Mouse (Mus musculus): ENCODE results near the gene Il12b.

Il12b gene

DNA sequence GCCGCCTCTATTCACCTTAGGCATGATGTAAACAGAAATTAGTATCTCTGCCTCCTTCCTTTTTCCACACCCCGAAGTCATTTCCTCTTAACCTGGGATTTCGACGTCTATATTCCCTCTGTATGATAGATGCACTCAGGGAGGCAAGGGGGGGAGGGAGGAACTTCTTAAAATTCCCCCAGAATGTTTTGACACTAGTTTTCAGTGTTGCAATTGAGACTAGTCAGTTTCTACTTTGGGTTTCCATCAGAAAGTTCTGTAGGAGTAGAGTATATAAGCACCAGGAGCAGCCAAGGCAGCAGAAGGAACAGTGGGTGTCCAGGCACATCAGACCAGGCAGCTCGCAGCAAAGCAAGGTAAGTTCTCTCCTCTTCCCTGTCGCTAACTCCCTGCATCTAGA lies at the start of gene Il12b:
TSS of gene Il12b (plus strand) at position 301 of the 400 bp plus-strand sequence.
- in situ Hi-C loops (cut with MboI, MseI): loop anchor here in 1 of 2 experiments (25.0 kb wide), 1 partner anchor 613 kb away; no protein-coding TSS in a partner anchor

DNA sequence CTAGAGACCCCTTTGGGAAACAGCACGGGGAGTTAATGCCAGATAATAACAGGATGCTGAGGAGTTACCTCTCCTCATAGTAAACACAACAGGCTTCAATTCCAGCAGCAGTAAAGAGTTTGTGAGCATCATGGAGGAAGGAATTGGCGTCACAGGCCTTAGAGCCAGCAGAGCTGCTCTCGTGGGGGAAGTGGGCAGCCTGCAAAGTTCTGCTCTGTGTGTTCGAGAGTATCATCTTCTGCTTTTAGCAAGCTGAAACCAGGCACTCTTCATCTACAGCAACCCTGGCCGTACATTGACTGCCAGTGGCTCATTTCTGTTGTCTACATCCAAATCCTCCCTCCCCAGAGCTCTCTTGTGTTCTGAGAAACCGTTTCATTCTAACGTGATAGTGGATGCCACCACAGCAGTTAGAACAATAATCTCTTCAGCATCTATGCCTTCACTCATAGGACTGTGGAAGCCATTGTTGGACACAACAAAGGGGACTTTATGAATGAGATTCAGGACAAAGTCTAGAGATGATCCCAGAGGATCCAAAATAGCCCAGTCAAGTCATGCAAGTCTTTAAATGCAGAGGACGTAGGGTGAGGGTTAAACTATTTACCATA lies 44.9 kb upstream of the Il12b start:
- in situ Hi-C loops (cut with MboI, MseI): no loop called here

DNA sequence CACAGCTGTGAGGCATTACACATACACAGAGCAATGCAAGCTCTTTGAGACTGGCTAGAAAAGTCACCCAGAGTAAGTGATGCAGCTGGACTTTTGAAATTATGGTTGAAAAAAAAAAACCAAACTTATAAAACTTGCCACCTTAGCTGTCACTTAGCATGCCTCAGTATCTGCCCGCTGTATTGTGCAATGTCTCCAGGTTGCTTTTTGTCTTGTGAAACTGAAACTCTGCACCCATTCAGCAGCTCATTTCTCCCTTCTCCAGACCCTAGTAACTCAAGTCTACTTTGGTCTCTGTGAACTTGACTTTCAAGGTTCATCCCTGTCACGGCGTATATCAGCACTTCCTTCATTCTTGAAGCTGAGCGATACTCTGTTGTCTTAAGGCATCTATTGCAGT lies 43.7 kb upstream of the Il12b start:
- in situ Hi-C loops (cut with MboI, MseI): no loop called here

DNA sequence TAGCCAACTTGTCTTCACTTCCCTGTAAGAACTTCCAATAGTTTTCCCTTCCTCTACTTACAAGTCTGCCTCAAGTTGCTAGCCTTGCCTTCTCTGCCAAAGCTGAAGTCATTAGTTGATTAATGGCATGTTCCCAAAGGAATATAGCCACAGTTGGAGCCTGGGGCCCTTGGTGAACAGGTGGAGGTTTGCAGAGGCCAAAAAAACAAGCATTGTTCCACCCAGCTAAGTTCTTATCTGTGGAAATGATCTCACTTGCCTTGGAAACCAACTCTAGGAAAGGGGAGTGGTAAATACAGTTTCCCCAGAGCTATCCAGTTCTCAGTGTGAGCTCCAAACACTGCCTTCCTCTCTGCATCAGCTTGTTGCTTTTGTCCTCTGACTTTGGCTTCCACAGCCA lies 35.3 kb upstream of the Il12b start:
- in situ Hi-C loops (cut with MboI, MseI): no loop called here

DNA sequence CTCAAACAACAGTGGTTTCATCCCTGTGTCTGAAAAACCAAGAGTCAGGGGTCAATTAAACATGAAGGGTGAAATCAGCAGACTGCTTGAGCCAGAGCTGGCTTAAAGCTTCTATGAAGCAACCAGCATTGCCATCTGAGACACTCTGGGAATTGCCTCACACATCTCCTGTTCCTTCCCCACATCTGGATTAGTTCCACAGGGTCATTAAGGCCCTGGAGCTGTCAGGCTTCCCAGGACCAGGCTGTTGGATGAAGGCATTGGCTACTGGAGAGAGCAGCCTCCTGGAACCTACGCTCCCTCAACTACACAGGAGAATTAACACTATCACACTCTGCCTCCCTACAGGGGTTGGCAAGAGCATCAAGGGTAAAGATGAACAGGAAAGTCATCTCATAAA lies 32.2 kb upstream of the Il12b start:
- in situ Hi-C loops (cut with MboI, MseI): no loop called here

DNA sequence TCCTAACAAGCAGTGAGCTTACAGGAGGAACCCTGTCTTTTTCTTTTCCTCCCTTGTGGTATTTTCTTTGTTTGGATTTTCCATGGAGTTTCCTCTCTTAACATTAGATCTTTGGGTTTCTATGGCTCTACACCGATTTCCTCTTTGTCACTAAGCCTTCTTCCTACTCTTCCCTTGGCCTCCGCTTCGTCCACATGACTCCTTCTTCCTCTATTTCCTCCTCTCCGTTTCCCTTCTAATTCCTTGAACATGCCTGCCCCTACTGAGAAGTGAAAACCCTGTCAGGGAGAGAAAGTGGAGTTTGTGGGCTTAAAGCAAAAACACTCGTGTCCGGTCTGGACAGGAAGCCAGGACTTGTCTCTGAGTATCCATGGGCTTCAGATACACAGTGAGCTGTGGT lies 27.0 kb upstream of the Il12b start:
- in situ Hi-C loops (cut with MboI, MseI): no loop called here

DNA sequence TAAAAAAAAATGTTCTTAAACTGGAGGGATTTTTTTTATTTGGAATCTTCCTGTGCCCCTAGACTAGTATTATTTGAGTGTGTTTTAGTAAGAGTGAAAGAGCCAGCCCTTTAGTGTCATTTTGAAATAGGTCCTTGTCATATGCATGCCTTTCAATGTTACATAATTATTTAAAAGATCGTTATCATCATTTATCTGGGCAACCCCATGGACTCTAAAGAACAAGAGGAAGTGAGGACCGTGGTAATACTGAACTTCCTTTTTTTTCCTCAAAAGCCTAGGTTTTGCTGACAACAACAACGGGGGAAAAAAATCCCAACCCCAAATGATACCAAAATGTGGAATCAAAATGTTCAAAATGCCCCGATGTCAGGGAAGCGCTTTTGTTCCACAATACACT lies 22.0 kb upstream of the Il12b start:
- in situ Hi-C loops (cut with MboI, MseI): loop anchor here in 1 of 2 experiments (5.0 kb wide), 1 partner anchor 74 kb away; no protein-coding TSS in a partner anchor

DNA sequence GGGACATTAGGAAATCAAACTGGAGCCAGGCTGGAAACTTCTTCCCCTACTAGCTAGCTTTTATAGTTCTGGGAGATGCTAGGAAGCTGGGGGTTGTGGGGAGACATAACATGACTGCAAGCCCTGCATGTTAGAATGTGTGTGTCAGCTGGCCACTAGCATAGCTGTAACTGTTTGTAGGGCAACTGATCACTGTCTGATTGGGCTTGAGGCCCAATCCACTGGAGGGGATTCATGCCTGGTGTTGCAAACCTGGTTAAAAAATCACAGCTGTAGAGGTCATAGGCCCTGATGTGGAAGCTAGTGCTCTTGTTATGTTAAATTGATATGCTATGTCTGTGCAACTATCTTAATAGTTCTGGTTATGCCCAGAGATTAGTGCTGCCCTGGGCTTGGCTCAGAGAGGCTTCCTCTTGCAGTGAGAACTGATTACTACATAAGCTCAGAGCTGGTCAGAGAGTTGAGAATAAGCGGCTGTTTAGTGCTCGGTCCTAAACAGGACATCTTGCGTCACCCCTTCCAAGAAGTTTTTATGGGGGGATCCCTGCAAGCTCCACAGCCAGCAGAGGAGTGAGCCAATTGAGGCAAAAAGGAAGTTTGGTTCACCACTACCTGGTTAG lies 19.3 kb upstream of the Il12b start:
- in situ Hi-C loops (cut with MboI, MseI): no loop called here

DNA sequence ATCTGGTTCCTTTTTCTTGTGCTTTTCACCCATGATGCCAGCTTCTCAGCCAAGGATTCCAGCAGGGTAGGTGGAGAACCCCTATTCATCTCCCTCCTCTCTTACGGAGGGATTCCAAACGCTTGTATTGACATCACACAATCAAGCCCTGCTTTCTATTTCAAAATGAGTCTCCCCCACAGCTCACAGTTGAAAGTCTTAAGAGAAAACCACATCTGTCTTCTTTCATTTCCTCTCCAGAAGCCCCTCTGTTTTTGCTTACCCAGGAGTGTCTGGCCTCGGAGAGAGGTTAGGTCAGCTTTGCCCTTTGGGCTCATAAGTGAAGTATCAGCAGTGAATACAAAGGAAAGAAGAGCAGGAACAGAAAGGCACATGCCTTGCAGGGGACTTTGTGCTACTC lies 17.7 kb upstream of the Il12b start:
- in situ Hi-C loops (cut with MboI, MseI): no loop called here

DNA sequence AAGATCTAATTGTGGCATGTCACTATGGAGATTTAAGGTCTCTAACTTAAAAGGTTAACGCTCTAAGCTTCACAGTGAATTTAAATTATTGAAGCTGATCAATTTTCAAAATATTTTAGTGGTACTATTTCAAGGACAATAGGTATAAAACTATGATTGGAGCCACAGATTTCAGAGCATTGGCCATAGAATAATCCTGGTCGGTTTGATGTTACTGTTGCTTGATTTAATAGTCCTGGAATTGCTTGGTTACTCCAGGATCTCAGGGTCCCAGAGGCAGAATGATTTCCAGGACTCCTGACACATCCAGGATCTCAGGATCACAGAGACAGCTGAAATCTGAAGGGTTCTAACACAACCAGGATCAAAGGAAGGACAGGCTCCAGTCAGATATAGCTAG lies 12.8 kb upstream of the Il12b start:
- in situ Hi-C loops (cut with MboI, MseI): no loop called here

DNA sequence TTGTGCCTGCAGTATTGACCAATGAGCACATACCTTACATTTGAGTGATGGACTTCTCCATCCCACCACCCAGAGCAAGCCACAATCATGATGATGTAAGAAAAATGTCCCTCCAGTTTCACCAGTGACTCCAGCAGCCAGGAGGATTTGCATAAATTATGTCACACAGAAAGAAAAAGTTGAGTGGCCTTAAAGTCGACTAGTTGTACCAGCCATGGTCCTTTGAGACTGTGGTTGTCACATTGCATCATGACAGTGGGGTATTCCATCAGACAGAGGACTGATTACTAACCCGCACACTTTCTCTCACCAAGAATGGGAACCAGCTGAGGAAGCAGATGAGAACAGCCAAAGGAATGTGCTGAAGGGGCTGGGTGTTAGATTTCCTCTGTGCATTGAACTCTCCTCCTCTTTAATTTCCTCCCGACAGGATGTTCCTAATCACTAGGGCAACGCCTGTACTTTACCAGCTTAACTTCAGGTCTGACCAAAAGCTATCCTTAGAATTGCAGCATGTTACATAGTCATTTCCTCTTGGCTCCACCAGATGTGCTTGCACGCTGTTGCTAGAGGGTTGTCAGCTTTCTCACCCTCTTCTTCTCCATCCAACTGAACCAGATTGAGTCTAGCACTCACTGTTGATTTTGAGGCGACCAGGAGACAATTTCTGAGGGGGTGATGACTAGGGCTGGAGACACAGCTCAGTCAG lies 9.7 kb upstream of the Il12b start:
- in situ Hi-C loops (cut with MboI, MseI): no loop called here

DNA sequence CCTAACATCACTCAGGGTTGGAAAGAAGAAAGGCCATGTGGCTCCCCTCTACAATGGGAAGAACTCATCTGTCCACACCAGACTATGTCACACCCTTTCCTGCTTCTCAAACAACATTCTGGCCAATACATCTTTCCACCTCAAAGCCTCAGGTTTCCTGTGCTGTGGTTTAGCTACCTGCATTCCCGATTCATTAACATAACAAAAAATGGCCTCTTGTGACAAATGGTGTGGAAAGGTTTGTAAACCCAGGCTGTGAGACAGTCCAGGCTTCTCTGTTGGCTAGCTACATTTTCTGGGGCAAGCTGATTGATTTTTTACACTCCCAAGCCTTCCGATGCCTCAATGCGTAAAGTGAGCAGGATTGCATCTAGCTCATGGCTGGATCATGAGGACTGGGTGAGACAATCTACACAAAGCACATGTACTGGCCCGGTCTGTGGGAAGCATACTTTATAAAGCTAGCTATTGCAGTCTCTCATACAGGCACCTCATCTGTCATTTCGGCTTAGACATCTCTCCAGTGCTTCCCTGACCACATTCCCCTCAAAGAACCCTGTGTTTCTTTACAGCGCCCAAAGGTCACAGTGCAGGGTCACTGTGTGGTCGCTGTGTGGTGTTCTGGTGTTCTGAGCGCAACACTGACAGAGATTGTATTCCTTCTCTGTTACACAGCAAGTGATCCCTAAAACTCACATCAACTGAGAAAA lies 6.6 kb upstream of the Il12b start:
- in situ Hi-C loops (cut with MboI, MseI): no loop called here

DNA sequence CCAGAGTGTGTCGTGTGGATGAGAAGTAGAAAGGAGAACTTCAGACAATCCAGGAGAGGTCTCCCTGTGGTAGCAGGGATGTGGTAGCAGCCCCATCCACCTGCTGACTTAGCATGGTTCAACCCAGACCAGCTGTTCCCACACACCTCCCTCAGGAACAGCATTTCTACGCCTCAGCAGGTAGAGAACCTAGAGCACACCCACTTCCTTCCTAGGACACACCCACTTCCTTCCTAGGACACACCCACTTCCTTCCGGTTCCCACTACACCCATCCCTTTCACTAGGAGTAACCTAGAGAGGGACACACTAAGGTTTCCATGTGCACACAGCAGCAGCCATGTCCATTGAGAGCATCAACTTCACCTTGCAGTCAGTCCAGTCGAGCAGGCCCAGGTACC lies 4.5 kb upstream of the Il12b start:
- in situ Hi-C loops (cut with MboI, MseI): no loop called here

DNA sequence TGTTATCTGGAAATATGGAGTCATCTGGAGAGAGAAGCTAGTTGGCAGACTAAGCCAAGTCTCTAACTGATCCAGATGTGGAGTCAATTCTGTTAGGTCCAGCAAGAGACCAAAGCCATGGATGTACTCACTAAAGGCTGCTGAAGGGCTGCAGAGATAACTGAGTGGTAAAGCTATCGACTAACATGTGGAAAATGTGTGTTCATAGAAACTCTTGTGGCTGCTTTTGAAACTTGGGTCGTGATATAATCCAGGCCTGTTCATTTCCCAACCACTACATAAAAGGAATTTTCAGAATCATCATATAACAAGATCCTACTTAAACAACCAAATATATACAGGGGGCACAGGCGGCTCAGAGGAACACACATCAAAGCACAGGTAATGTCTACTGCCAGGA lies 2.3 kb upstream of the Il12b start:
- in situ Hi-C loops (cut with MboI, MseI): no loop called here

DNA sequence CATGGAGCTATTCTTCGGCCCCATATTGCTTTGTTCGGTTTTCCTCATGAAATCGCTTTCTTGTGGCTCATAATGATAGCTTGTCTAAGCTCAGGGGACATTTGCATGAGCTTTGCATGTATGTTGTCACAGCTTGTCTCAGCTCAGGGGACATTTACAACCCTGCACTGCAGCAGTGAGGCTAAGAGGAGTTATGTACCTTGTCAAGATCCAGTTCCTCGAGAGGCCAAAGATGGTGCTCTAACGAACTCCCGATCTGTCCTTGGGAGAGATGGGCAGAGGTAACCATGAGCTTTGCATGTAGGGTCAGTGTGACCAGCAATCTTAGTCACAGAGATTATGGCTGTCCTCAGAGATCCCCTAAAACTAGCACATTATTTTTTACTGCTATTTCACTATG lies 1.5 kb upstream of the Il12b start:
- in situ Hi-C loops (cut with MboI, MseI): no loop called here

DNA sequence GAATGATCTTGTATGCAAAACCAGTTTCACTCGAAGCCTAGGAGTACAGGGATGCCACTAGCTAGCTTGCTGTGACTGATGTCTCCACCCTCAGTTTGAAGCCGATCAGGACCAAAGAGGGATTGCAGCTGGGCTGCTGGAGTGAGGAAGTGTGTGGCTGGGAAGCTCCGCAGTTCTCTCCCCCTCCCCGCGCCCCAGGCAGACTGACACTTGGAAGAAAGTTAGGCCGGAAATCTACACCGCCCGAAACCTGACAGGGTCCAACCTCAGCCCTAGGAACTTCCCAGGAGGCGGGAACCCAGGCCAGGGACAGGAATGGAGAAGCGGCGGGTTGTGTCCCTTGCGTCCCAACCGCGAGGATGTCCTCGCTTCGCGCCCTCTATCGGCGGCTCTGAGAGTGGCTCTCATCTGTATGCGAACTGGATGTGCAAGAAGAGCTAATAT lies 1.1 kb upstream of the Il12b start:
- in situ Hi-C loops (cut with MboI, MseI): no loop called here

DNA sequence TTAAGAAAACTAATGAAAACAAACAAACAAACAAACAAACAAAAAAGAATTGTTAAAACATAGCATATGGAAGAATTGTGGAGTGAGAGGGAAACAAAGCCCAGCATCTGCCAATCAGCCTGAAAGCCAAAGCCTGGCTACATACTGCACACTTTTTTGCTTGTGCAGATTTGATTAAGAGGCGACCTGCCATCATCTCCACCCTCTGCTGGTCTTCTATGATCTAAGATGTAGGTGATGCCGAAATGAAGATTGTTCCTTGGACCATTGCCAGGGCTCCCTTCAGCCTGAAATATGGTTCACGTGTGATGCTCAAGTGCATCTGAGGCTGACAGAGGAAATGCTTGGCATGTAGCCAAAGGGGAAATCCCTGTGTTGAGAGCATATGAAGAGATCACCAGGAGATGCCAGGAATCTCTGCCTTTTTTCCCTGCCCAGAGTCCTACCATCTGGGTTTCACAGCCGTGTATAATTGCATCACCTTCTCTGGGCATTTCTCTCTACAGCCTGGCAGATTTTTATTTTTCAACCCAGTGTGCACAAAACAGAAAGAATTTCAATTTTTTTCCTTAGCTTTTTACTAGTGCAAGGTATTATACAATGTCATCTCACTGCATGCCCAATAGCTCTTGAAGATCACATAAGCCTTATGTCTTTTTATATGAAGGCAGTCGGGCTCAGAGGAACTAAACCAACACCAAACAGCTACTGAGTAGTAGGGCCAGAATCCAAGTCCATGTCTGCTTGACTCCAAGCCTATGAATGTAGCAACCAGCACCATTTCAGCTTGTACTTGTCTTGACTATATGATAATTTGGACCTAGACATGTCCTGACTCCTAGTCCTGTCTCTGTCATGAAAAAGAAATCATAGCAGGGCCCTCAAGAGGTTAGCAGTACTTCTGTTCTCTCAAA lies 2.0 kb downstream of the Il12b start:
- in situ Hi-C loops (cut with MboI, MseI): loop anchor here in 1 of 2 experiments (25.0 kb wide), 1 partner anchor 610 kb away; no protein-coding TSS in a partner anchor

DNA sequence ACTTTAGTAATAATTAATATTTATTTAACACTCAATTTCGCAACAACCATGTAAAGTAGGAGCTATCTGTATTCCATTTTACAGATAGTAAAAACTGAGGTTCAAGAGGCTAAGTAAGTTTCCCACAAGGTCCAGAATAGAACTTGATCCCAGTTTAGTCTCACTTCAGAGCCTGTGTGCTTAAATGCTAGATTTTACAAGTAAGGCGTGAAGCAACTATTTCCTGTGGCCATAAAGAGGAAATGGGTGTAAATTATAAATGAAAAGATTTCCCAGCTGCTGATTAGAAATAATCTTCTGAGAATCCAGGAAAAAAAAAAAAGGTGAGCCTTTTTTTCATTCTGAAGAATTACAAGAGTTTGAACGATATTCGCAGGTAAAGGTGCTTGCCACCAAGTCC lies 5.2 kb downstream of the Il12b start:
- in situ Hi-C loops (cut with MboI, MseI): loop anchor here in 1 of 2 experiments (25.0 kb wide), 1 partner anchor 607 kb away; no protein-coding TSS in a partner anchor

DNA sequence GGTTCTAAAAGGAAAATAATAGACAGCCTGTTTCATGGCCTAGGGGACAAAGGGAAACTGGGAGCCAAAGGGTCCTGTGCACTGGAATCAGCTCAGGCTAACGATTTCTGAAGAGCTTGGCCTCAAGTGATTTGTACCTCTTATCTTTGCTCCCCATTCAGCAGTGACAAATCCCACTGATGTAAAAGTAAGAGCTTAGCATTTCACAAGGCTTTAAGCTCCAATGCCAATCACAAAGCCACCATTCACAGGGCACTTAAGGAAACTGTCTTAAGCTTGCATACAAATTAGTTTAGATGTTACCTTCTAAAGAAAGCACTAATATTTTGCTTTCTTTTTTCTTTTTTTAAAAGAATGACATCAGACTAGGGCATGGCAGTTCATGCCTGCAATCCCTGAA lies 6.1 kb downstream of the Il12b start:
- in situ Hi-C loops (cut with MboI, MseI): loop anchor here in 1 of 2 experiments (25.0 kb wide), 1 partner anchor 606 kb away; no protein-coding TSS in a partner anchor

DNA sequence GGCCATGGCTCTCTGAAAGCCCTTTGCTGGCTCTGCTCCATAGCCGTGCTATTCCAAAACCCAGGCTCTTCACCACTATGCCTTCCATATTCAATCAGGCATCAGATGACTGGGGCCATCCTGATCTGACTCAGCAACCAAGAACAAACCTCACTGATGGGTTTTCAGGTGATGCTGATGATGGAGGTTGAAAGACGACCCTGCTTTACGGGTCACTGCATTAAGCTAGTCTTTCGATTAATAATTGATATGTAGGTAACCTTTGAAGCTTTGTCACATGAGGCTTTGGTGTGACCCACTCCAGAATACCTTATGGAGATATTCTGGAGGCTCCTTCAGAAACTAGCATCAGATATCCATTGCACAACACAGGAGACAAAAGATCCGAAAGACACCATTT lies 6.6 kb downstream of the Il12b start:
- in situ Hi-C loops (cut with MboI, MseI): loop anchor here in 1 of 2 experiments (25.0 kb wide), 1 partner anchor 606 kb away; no protein-coding TSS in a partner anchor

DNA sequence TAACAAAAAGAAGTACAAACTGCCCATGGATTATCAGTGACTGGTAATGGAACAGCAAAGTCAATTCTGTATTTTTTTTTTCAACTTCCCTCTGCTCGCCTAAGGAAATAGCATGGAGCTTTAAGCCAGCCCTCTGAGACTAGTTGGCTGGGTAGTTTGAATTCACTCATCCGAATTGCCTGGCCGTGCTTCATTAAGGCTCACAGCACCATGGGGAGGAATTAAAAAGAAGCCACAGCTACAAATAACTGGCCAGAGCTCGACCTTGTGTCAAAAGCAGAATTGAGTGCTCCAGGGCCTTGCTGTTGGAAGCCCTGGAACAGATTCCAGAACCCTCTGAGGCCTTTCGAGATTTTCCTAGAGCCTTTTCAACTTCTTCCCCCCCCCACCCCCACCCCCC lies 8.8 kb downstream of the Il12b start:
- in situ Hi-C loops (cut with MboI, MseI): loop anchor here in 1 of 2 experiments (25.0 kb wide), 1 partner anchor 604 kb away; no protein-coding TSS in a partner anchor

Data from T-helper 17 cell (primary cell).